Mouse (Mus musculus) ovary, postnatal 36 days (tissue): ENCODE measurements around the gene Gm49373.

ENCODE experiments used
- DNase-seq: peaks from one replicate; pipeline ENCODE4 v3.0.0; 2022; ENCODE audit warnings: low spot score, mixed read lengths

Gm49373 gene

DNA sequence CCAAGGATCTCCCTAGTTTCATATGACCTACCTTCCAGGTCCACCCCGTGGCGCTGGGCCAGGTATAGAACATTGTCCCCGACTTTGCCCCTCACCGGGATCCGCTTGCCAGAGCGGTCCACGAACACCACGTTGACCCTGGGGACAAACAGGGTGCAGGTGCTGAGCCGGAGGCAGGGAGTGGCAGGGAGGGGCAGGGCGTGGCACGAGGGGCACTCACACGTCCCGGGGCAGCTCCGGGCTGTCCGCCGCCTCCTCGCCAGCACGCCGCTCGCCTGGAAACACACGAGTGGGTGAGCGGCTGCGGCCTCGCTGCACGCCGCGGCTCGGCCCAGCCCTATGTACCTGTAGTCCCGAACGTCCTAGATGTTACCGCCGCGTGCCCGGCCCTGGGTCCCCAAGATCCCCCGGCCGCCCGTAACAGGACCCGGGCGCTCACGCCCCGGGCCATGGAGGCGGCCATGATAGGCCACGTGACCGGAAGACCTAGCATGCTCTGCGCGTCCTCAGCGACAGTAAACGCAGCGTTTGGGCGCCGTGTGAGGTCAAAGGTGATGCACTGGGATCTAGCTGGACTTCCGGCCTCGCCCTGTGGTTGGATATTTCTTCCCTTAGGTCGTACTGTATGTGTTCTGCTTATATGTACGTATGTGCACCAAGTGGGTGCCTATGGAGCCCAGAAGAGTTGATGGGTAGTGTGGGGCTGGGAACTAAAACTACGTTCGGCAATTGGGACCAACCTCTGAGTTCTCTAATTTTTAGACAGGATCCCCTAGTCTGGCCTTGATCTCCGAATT, at the start of gene Gm49373, which contains the start of gene Fdx1l:
Gm49373 (minus strand) TSS at position 53 of the 797 bp plus-strand sequence.
Fdx1l (minus strand) TSS at position 571 of the 797 bp plus-strand sequence.
- peak; percentile 86 for DNase-seq

DNA sequence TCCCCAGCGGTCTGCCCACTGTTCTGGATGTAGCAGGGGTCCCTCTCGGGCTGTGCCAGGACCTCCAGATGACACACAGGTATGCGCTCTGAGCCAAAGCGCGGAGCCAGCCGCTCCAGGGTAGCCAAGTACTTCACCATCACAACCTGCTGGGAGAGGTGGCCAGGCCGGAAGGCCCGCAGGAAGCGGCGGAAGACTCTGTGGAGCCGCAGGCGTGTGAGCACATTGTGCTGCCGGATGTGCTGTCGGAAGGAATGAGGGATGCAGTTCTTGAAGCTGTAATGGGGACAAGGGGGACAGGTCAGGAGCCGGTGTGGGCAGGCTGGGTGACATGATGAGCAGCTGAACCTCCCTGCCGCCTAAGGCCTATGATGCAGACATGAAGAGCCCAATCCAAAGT, 48.6 kb upstream of the Gm49373 start:
- DNase-seq = no peak

DNA sequence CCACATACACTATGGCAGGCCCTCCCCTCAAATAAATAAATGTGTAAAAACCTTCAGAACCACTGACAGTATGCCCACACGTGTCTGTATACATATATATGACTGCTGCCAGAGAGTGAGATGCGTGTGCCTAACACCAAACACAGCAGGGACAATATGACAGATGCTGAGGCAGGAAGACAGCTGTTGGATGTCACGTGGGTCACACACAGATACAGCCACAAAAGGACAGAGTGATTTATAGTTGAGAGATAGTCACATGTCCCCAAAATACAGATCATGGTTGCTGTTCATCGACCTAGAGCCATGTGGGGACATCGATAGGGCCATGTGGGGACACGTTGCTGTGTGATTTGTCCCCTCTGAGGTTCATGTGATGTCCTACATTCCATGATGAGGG, 44.2 kb upstream of the Gm49373 start:
- DNase-seq = no peak

DNA sequence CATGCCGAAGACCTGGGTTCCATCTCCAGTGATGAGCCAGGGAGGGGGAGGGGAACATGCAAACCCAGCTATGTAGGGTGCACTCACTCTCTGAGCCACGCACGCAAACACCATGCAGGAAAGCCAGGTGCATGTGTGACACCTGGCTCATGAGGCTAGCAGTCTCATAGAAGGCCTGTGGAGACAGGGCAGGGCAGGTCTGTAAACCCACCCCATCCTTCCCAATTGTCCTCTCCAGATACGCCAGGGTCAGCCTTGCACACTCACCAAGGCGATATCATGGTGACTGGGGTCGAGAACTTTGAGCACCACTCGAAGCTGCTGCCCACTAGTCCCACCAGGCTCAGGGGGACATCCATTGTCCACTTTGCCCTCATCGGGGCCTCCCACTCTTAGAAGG, 42.2 kb upstream of the Gm49373 start:
- DNase-seq = no peak

DNA sequence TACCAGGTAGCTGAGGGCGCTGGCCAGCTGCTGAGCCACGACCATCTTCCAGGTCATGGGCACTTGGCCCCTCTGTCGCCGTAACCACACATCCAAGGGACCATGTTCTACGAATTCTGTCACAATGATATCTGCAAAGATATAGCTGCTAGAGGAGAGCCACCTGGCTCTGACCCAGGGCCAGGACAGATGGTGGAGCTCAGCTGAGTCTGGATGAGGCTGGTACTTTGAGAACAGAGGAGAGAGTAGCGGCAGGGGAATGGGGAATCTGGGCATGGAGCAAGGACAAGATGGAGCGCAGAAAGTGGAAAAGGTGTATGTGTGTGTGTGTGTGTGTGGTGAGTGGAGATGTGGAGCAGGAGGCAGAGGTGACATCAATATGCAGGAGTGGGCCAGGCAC, 41.3 kb upstream of the Gm49373 start:
- DNase-seq = no peak

DNA sequence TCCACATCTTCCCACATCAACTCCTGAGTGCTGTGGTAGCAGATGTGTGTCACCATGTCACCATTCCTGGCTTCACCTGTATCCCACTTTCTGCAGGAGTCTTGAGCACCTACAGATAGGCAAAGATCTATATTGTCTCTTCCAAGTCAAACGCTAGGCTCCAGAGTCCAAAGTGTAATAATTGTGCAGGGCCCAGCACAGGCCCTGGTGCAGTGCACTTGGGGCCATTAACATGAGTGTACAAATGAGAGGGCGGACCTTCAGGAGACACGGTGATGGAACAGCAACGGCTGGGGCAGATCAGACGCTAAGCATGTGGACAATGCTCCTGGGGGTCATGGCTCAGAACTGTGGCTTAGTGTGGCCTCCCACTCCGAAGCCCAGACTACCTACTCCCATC, 40.9 kb upstream of the Gm49373 start:
- no peak for DNase-seq

DNA sequence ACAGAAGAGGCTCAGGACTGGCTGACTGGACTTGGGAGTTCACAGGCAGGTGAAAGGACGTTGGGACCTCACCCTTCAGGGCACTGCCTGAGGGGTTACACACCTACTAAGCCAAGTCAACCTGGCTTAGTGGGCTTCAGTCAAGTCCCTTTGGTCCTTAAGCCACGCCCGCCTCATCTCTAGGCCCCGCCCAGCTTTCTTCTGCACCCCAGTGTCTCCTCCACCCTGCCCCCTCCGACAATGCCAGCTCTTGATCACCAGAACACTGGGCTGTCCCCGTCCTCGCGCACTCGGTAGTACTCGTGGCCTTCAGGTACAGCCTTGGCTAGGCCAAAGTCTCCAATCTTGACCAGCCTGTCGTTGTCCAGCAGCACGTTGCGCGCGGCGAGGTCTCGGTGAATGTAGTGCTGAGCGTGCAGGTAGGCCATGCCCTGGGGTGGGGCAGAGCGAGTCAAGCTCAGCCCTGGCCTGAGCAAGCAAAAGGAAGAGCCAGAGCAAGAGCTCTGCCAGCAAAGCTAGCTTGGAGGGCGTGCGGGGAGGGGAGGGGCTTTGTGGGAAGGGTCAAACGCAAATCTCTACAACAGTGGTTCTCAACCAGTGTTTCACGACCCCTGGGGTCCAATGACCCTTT, 34.8 kb upstream of the Gm49373 start:
- no peak for DNase-seq

DNA sequence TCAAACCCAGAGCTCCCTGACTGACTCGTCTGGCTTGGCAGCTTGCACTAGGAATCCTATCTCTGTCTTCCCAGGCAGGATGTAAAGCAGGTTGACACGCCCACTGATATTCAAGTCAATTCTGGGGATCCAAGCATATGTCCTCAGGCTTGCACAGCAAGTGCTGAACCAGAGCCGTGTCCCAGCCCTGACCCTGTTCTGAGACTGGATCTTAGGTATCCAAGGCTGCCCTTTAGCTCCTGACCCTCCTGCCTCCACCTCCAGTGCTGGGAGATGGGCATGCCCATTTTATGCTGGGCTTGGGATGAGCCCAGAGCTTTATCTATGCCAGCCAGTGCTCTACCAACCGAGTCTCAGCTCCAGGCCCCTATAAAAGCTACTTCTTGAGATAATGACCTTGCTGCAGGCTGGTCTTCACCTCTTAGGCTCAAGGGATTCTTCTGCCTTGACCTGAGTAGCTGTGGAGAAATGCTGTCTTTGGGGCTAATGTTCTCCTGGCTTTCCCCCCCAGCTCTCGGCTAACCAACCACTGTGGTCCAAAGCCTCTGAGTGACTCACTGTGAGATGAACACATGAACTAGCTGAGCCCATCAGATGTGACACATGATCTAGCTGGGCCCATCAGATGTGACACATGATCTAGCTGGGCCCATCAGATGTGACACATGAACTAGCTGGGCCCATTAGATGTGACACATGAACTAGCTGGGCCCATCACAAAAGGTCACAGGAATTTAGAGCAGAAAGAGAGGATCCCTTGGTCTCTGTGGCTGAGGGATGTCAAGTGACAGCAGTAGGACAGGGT, 33.1 kb upstream of the Gm49373 start:
- DNase-seq = no peak

DNA sequence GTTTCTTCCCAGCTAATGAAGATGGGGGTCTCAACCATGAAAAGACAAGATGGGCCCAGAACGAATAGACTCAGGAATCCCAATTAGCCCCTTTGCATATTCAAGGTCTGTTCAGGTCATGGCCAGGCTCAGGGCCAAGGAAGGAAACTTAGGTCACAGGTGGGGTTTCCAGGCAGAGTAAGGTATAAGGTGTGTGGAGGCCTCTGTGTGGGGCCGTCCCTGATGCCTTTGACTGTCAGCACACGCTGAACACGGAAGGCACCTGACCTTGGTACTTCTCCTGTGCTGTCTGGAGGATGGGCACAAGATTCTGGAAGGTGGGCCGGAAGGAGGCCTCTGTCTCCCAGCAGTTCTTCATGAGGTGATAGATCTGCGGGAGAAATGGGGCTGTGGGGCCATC, 31.9 kb upstream of the Gm49373 start:
- no peak for DNase-seq

DNA sequence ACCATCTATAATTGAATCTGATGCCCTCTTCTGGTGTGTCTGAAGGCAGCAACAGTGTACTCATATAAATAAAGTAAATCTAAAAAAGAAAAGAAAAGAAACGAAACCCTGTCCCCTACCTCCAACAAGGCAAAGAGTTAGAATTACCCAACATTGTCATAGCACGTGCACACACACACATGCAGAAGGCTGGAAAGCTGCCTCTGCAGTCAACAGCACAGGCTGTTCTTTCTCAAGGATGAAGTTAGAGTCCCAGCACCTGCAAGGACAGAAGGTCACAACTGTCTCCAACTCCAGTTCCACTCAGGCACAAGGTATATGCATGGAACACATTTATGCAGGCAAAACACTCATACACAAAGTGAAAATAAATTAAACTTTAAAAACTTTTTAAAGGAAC, 29.2 kb upstream of the Gm49373 start:
- no peak for DNase-seq

DNA sequence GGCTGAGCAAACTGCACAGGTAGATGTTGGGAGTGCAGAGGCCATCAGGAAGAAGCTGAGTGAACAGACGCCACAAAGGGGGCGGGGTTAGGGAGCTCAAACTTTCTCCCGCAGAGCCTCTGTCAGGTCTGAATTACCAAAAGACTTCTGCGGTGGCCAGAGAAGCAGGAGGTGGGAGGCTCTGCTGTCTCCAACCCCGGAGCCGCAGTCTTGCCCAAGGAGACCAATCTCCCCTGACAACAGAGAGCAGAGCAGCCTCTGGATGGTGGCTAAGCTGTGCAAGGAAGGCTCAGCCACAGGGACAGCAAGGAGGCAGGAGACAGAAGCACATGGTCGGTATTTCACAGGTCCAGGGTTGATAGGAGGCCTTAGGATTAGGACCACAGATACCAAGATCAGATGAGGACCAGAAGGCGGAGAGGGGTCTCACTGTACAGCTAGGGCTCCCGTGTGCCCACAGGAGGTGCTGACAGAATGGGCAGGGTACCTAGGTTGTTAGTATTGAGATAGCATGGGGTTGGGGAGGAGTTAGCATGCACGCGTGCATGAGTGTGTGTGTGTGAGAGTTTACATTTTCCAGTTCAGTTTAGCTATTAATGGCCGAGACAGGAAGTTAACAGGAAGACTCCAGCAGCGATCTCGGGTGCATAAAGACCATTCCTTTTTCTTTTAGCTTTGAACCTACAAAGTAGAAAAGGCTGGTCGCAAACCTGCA, 27.7 kb upstream of the Gm49373 start:
- DNase-seq = no peak

DNA sequence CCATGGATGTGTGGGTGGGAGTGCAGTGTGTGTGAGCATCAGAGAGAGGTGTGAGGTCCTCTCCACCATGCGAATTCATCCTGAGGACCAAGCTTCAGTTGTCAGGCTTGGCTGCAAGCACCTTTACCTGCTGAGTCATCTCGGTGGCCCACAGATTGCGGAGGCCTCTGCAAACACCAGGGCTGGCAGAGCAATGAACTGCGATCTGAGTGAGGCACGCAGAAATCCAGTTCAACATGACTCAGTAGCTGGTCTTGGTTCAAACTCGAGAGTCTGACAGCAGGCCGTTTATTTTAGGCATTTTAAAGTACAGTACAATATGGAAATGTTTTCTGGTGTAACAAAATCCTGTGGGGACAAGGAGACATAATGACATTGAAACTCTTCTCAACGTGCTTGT, 24.9 kb upstream of the Gm49373 start:
- DNase-seq = no peak

DNA sequence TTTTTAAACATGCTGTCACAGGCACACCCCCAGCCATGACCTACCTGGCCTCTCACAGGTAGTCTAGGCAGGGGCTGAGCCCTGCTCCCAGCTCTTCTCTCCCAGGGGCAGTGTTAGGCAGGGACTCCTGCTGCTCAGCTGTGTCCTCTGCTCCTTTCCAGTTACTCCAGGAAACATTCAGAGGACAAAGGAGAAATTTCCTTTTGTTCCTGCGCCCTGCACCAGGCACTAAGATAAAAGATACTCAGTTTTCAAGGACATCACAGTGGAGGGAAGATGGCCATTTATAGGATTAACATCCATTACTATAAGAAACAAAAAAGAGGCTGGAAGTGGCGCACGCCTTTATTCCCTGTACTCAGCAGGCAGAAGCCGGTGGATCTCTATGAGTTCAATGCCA, 23.1 kb upstream of the Gm49373 start:
- DNase-seq = no peak

DNA sequence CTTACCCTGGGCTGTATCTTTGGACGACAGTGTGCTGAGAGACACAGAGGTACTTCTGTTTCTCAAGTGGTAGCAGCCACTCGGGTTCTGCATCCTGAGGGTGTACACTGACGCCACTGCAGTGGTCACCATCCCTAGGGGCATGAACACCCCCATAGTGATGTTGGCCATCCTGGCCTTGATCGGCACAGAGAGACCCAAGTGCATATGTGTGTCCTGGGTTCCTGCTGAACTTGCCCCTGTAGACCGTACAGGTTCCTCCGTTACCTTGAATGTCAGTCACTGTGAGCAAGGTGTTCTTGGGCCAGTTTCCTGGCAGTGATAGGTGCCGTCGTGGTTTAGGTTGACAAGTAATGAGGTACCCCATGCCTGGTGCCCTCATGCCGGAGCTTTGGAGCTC, 20.5 kb upstream of the Gm49373 start:
- no peak for DNase-seq

DNA sequence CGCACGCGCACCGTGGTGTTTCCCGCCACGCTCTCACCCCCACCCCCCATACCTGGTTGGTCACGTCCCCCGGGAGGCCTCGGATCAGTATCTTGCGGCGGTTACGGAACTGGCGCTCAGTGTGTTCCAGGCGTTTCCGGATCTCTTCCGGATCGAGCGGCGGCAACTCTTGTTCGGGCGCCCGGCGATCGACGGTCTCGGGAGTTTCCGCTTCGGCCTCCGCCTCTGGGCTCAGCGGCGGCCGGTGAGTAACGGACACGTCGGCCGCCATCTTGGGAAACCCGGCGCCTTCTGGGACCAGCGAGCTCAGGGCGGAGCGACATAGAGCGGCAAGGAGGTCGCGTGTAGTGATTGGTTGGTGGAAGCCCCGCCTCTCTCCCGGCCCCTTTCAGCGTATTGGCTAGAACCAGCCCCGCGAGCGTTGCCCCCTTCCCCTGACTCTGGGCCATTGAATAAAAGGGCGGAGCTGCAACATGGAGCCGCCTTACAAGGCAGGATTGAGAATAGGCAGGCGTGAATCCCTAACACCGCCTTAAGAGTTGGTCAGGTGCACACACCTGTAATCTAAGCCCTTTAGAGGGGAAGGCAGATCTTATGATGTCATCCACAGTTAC, 18.9 kb upstream of the Gm49373 start, which contains the start of the genes Gm38431 and Raver1:
Gm38431 (minus strand) TSS at position 291 of the 614 bp plus-strand sequence.
Raver1 (minus strand) TSS at position 302 of the 614 bp plus-strand sequence.
- DNase-seq = peak; percentile 95

DNA sequence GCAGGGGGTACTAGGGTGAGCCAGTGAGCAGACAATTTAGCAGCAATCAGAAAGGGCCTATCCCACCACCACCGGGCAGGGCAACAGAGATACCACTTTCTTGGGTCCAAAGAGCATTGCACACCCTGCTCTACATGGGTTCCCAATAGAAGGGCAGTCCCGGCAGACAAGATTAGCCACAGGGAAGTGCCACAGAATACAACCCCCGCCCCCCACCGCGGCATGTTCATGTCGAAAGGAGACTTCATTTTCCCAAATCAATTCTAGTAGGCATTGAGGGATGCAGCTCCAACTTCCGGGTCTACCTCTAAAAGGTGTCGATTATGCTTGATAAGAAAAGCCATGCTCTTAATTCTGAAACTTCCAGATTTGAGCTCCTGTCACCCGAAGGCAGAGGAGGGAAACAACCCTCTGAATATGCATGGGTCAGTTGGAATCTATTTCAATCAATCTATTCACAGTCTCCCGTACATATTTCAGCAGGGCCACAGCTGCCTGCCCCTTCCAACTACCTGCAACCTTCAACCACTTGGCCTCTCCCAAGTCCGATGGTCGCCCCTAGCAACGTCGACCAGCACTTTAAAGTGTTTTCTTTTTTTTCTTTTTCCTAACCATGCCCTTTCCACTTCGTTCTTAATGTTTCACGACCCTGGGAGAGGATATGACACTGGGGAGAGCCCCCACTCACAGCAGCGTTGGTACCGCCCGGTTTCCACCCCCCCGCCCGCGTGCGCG, 18.2 kb upstream of the Gm49373 start:
- DNase-seq = no peak

DNA sequence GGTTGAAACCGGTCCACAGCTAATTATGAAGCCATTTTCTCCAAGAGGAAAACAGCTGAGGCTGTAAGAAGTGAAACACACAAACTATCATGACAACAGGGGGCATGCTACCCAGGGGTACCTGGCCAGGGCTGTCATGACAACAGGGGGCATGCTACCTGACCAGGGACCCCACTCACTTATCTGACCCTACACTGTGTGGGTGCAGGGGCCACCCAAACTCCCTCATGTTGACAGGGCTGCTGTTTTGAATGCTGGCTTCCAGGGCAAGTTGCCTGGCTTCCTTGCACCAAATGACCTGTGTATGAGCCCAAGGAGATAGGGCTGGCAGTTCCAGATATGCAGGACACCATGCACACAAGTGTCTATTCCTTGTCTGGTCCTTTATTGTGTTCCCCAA, 17.6 kb upstream of the Gm49373 start:
- DNase-seq = no peak

DNA sequence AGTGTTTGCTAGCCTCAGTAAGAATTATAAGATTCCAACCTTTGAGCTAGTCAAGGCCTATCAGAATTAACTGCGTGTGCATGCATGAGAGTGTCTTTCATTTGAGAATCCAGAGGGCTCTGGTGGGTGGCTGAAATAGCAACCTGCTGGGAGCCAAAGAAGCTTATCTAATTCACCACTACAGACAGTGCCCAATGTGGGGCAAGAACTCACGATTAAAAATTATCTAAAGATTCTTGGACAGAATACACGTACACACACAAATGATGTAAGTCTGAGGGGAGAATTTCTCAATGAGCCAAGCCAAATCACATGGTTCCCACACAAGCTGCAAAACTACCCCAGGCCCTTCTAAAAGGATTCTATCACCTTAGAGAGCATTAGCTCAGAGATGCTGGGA, 10.4 kb upstream of the Gm49373 start:
- no peak for DNase-seq

DNA sequence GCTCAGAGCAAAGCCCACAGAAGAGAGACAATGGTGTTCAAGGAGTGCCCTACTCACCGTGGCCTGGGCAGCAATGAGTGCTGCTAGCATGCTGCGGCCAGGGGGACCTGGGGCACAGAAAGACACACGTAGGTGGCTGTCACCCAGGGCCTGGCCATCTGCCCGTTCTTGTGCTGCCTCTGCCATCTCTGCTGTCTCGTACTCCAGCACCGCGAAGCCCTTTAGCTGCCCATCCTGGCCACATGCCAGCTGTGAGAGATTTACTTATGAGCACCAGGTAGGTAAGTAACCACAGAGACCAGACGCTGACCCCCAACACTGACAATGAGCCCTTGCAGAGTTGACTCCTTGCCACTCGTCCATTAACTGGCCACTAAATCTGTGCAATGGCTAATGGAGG, 8.2 kb upstream of the Gm49373 start:
- DNase-seq = no peak

DNA sequence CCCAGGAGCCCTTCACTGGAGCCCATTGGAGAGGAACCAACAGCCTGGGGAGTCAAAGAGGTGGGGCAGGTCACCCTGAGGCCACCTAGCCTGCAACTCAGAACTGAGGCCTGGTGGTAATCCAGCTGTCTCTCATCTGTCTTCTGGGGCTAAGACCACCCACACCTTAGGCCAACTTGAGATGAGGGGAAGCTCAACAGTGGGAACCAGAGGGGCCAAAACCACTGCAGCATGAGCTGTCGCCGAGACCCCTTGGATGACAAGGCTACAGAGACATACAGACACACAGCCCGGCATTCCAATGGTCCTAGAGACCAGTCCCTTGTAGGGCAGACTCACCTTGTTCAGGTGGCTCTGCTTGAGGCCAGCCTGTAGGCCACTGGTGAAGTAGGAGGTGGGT, 2.7 kb upstream of the Gm49373 start:
- DNase-seq = no peak

DNA sequence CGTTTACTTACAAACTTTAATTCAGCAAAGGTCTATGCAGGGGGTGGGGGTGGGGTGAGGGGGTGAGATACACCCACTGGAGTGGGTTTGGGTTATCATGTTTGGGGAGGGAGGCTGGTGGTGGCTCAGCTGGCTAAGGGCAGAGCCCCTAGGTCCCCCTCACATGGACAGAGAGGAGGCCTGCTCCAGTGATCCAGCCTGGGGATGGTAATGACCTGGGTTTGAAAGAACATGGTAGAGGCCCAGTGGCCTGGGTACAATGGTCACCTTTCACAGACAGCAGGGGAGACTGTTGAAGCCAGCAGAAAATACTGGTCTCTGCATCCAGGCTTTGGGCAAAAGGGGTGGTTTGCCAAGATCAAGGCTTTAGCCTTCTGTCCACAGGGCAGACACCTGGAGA, 1.3 kb upstream of the Gm49373 start:
- no peak for DNase-seq
